ENCODE assay signal across 29 mouse cellular contexts in the genomic region with DNA sequence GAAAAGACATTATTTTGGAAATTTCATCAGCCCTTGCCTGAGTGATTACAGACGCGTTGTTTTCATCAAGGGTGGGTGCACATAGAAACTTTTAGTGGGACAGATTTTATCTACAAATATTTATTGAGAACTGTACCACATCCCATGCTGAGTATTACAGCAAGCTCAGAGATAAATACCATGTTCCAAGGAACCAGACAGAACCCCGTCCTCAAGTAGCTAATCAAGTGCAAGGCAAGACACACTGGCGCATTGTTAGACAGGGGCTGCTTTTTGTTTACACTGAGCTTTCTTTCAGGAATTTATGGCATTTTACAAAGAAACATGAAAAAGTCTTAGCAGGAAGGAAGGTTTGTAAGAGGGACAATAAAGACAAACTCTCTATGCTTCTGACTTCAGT.
"Had no signal": no experiment of that assay in that cellular context is flagged by ENCODE, and none has a peak within 500 bp of the region (broad histone marks: within the 10 kb centered on the region; RNA-seq: fewer than 3 reads in every experiment).

No protein-coding gene starts in this region.

- H3K4me2 ChIP-seq: limb, embryonic 12.5 days; limb, embryonic 13.5 days; limb, embryonic 15.5 days; liver, embryonic 11.5 days; liver, embryonic 12.5 days; liver, embryonic 13.5 days; liver, embryonic 15.5 days; midbrain, embryonic 11.5 days; midbrain, embryonic 12.5 days; midbrain, embryonic 13.5 days; midbrain, embryonic 15.5 days; neural tube, embryonic 12.5 days; neural tube, embryonic 13.5 days had no signal

- H3K27me3 ChIP-seq: limb, embryonic 12.5 days; limb, embryonic 13.5 days; limb, embryonic 15.5 days; liver, embryonic 12.5 days; liver, embryonic 13.5 days; liver, embryonic 15.5 days; megakaryocyte, embryonic 14.5 days; midbrain, embryonic 12.5 days; midbrain, embryonic 13.5 days; midbrain, embryonic 15.5 days; neural tube, embryonic 12.5 days; neural tube, embryonic 13.5 days had no signal

- H3K27ac ChIP-seq: left cerebral cortex, adult 2 months; limb, embryonic 10.5 days; limb, embryonic 12.5 days; limb, embryonic 13.5 days; limb, embryonic 15.5 days; liver, embryonic 12.5 days; liver, embryonic 13.5 days; liver, embryonic 14.5 days; liver, embryonic 15.5 days; macrophage; midbrain, embryonic 10.5 days; midbrain, embryonic 12.5 days; midbrain, embryonic 13.5 days; midbrain, embryonic 15.5 days; neural tube, embryonic 12.5 days; neural tube, embryonic 13.5 days had no signal

- H3K9ac ChIP-seq: limb, embryonic 12.5 days; limb, embryonic 13.5 days; limb, embryonic 15.5 days; liver, embryonic 12.5 days; liver, embryonic 13.5 days; liver, embryonic 14.5 days; liver, embryonic 15.5 days; liver, postnatal 0 days; midbrain, embryonic 12.5 days; midbrain, embryonic 13.5 days; midbrain, embryonic 15.5 days; neural tube, embryonic 12.5 days; neural tube, embryonic 13.5 days had no signal

- ATAC-seq: liver, embryonic 12.5 days; liver, postnatal 0 days; lung, postnatal 0 days; midbrain, embryonic 13.5 days; midbrain, embryonic 15.5 days; midbrain, embryonic 16.5 days had no signal

- DNase-seq: layer of hippocampus, postnatal 36 days; left cerebral cortex, postnatal 4 days; liver; liver, embryonic 13.5 days; liver, postnatal 0 days; lung, postnatal 10 days; lung, postnatal 14 days; midbrain, embryonic 14.5 days had no signal

- H3K4me3 ChIP-seq: left cerebral cortex, adult 2 months; limb, embryonic 10.5 days; limb, embryonic 12.5 days; limb, embryonic 13.5 days; limb, embryonic 15.5 days; liver, embryonic 12.5 days; liver, embryonic 13.5 days; liver, embryonic 15.5 days; megakaryocyte, embryonic 14.5 days; midbrain, embryonic 10.5 days; midbrain, embryonic 12.5 days; midbrain, embryonic 13.5 days; midbrain, embryonic 15.5 days; myocyte; neural tube, embryonic 12.5 days; neural tube, embryonic 13.5 days had no signal

- H3K4me1 ChIP-seq: limb, embryonic 10.5 days; limb, embryonic 13.5 days; liver, embryonic 12.5 days; liver, embryonic 13.5 days; liver, embryonic 15.5 days; megakaryocyte, embryonic 14.5 days; midbrain, embryonic 10.5 days; midbrain, embryonic 12.5 days; midbrain, embryonic 13.5 days; midbrain, embryonic 15.5 days; neural tube, embryonic 12.5 days; neural tube, embryonic 13.5 days had no signal

- H3K36me3 ChIP-seq: limb, embryonic 10.5 days; limb, embryonic 12.5 days; limb, embryonic 13.5 days; limb, embryonic 15.5 days; liver, embryonic 12.5 days; liver, embryonic 13.5 days; liver, embryonic 15.5 days; midbrain, embryonic 10.5 days; midbrain, embryonic 12.5 days; midbrain, embryonic 13.5 days; midbrain, embryonic 15.5 days; neural tube, embryonic 12.5 days; neural tube, embryonic 13.5 days had no signal

- H3K9me3 ChIP-seq: limb, embryonic 10.5 days; limb, embryonic 12.5 days; limb, embryonic 13.5 days; limb, embryonic 15.5 days; liver, embryonic 12.5 days; liver, embryonic 13.5 days; liver, embryonic 15.5 days; midbrain, embryonic 10.5 days; midbrain, embryonic 12.5 days; midbrain, embryonic 13.5 days; midbrain, embryonic 15.5 days; neural tube, embryonic 12.5 days; neural tube, embryonic 13.5 days had no signal
